Mouse (Mus musculus) stomach, postnatal 0 days (tissue): ENCODE results near the gene Klk15.

Experiments
- CTCF ChIP-seq: IDR thresholded peaks from 2 replicates; pipeline ENCODE4 v1.5.1; 2016; ENCODE audit warnings: antibody characterized with exemption, low read depth, mild to moderate bottlenecking, moderate library complexity
- EP300 ChIP-seq: optimal IDR thresholded peaks from 2 replicates; pipeline ENCODE3; 2016; ENCODE audit warnings: antibody characterized with exemption

DNA sequence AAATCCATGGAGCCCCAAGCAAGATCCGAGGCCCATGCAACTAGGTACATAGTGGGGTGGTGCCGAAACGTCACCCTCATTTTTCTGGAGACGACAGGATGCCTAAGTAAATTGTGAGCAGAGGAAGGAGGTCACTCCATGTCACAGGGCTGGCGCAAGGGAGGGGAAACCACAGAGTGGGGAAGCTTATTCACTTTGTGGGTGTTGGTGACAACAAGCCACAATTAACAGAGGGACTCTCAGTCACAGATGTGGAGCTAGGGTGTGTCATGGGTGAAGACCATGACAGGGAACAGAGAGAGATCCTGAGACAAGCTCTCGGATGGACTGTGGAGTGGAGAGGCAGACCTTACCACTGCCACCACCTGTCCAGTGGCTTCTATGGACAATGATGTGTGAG is 12.5 kb upstream of the Klk15 start:
- TF ChIP-seq EP300 (no peak), CTCF (no peak)
